Mouse (Mus musculus) hindbrain, embryonic 12.5 days (tissue): Measurements from ENCODE around the gene Gpc6. TPM values are rescaled to one million over a fixed set of nuclear protein-coding genes. Genes with fewer than 3 reads are reported as not detected.

Source experiments
- ATAC-seq: fragments of 200-750 bp; cut with Nextera tagmentation; 2 replicates; pipeline ENCODE4 v1.8.0; 2017; ENCODE audit warnings: moderate TSS enrichment; ENCODE audit not compliant: low FRiP score
- H3K27ac ChIP-seq: fragments of 300-500 bp; sonication (generic); 2 replicates; pipeline ENCODE4 v1.5.1; 2016; ENCODE audit warnings: mild to moderate bottlenecking
- H3K27me3 ChIP-seq: fragments of 300-500 bp; sonication (generic); 2 replicates; pipeline ENCODE4 v1.6.1; 2016; ENCODE audit warnings: mild to moderate bottlenecking
- H3K36me3 ChIP-seq: fragments of 300-500 bp; sonication (generic); 2 replicates; pipeline ENCODE4 v1.6.1; 2016; ENCODE audit warnings: mild to moderate bottlenecking
- H3K4me1 ChIP-seq: fragments of 300-500 bp; sonication (generic); 2 replicates; pipeline ENCODE4 v1.6.1; 2016
- H3K4me2 ChIP-seq: fragments of 300-500 bp; sonication (generic); replicated peaks from 2 replicates; pipeline ENCODE4 v1.6.1; 2016; ENCODE audit warnings: mild to moderate bottlenecking
- H3K4me3 ChIP-seq: fragments of 300-500 bp; sonication (generic); 2 replicates; pipeline ENCODE4 v1.5.1; 2016; ENCODE audit warnings: mild to moderate bottlenecking
- H3K9ac ChIP-seq: fragments of 300-500 bp; sonication (generic); 2 replicates; pipeline ENCODE4 v1.6.1; 2016; ENCODE audit warnings: mild to moderate bottlenecking, moderate library complexity
- H3K9me3 ChIP-seq: fragments of 300-500 bp; sonication (generic); replicated peaks from 2 replicates; pipeline ENCODE4 v1.6.1; 2016; ENCODE audit warnings: mild to moderate bottlenecking
- WGBS: fragments of 180-500 bp; shearing (Covaris S2); methylation state at CpG from one replicate; pipeline ENCODE4 v1.1.7; 2016; 5-methylcytosine and 5-hydroxymethylcytosine counted together
- polyA plus RNA-seq: library from polyadenylated mRNA; unstranded; fragments of >200 nt; fragmentation: Nextera tagmentation; extraction: Ambion mirVana; gene quantifications from 2 replicates; pipeline ENCODE4 v1.2.1, GENCODE M21; 2016

Gpc6 gene
- polyA plus RNA-seq, 1 experiment from 2014 or later = 35.0 TPM

DNA sequence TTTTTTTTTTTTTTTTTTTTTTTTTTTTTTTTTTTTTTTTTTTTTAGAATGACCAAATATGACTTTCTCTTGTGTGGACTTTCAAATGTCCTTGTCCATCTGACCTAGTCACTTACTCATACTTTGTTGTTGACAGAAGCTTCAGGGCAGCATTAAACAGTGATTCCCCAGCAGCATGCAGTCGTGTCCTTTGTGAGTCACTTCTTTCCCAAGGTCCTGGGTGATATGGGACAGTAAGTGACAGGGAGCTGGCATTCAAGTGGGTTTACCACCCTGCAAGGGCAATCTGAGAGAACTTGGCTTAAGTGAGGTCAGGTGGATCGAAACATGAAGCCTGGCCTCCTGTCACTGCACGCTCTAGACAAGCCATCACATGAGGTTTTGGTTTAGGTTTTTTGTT lies 754.8 kb downstream of the Gpc6 start:
- H3K4me2 ChIP-seq = no peak overlapping the region
- no peak overlapping the region for H3K27ac ChIP-seq
- no peaks in the 10 kb centered on the region for H3K36me3 ChIP-seq
- H3K27me3 ChIP-seq = no peaks in the 10 kb centered on the region
- no peak overlapping the region for H3K4me3 ChIP-seq
- peaks cover 7% of the 10 kb centered on the region; the same call in 1 of the 2 replicates for H3K4me1 ChIP-seq
- WGBS = 86% methylated on average over 3 of the region's 3 CpGs
- no peaks in the 10 kb centered on the region for H3K9me3 ChIP-seq
- H3K9ac ChIP-seq = no peak overlapping the region
- ATAC-seq = no peak

DNA sequence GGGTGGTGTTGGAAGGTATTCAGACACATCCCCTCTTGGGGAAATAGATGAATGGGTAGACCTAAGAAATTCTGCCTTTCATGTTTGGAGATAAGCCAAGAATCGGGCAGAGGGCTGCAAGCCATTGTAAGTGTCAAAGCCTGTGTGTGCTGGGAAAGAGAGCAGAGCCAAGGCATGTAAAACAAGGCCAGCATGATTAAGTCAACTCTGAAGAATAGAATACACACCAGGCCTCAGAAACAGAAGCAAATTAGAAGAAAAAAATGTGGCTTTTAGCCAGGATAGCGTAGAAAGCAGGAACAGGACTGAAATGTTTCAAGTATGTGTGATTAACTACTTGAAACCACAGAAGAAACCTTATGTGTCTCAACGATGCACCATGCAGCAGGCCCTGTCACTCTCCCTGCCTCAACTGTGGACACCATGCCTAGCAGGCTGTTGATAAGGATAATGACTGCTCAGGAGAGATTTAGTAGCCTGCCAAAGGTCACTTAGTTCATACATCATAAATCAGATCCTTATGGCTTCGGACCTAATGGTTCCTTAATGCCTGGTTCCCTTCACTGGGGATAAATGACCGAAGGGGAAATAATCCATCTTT lies 756.3 kb downstream of the Gpc6 start:
- H3K4me2 ChIP-seq = no peak overlapping the region
- ATAC-seq = 0 out of 2 replicates have a peak, but pooled peaks have one; percentile 61
- WGBS = 60% methylated on average over 5 of the region's 5 CpGs
- H3K4me1 ChIP-seq = peaks cover 7% of the 10 kb centered on the region; the same call in 1 of the 2 replicates
- no peak overlapping the region for H3K9ac ChIP-seq
- no peaks in the 10 kb centered on the region for H3K9me3 ChIP-seq
- 0 out of 2 replicates have a peak overlapping the region, but pooled peaks have one; percentile 2 for H3K27ac ChIP-seq
- no peaks in the 10 kb centered on the region for H3K27me3 ChIP-seq
- no peak overlapping the region for H3K4me3 ChIP-seq
- no peaks in the 10 kb centered on the region for H3K36me3 ChIP-seq

DNA sequence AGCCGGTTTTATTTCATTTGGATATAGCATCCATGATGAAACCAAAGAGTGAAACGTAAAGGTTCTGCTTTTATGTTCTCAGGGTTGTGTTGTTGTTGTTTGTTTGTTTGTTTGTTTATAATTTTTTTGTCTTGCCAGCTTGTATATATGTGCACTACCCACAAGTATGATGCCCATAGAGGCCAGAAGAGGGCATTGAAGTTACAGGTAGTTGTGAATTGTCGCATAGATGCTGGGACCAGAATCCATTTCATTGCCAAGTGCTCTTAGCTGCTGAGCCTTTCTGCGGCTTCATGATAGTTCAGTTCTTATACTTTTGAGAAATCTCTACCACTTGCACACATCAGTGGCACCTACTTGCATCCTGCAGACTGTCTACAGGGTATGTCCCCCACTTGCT lies 758.0 kb downstream of the Gpc6 start:
- H3K27me3 ChIP-seq = no peaks in the 10 kb centered on the region
- no peaks in the 10 kb centered on the region for H3K9me3 ChIP-seq
- H3K4me3 ChIP-seq = no peak overlapping the region
- H3K4me1 ChIP-seq = peaks cover 7% of the 10 kb centered on the region; the same call in 1 of the 2 replicates
- 95% methylated on average over 4 of the region's 4 CpGs for WGBS
- no peak for ATAC-seq
- H3K27ac ChIP-seq = no peak overlapping the region
- no peak overlapping the region for H3K9ac ChIP-seq
- no peak overlapping the region for H3K4me2 ChIP-seq
- no peaks in the 10 kb centered on the region for H3K36me3 ChIP-seq

DNA sequence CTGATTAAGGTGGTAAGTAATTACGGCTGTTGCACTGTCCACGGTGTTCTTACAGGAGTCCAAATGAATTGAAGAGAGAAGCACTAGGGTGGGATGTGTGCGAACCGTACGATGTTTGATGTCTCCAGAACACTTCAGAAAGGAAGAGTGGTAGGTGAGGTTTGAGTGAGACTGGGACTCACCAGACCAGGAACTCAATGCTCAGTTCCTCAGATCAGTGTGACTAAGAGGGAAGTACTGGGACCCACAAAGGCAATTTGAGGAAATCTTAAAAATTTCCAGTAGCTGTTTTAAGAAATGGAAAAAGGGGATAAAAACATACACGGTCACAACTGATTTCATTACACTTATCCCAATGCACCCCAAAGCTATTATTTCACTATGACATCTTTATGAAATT lies 764.7 kb downstream of the Gpc6 start:
- Histone ChIP-seq H3K9ac (no peak overlapping the region), H3K4me1 (0 out of 2 replicates have a peak, but pooled peaks cover 3% of the 10 kb centered on the region), H3K36me3 (no peaks in the 10 kb centered on the region), H3K4me2 (no peak overlapping the region), H3K27ac (no peak overlapping the region), H3K9me3 (no peaks in the 10 kb centered on the region), H3K27me3 (no peaks in the 10 kb centered on the region), H3K4me3 (no peak overlapping the region)
- ATAC-seq = no peak
- 93% methylated on average over 6 of the region's 6 CpGs for WGBS

DNA sequence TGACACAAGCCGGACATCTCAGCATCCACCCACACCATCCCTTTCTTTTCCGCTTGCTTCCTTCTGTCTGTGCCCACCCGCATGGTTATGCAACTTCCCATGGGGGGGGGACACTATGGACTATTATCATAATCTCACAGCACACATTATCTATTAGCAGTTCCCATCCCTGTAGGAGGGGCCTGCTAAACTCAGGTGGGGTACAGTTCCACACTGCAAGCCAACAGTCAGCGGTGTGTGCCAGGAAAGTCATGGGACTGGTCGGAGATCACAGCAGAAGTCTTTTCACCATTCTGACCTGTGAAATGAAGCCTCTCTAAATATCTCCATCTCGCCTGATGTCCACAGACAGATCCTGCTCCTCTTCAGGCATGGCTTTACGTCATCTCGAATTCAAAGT lies 770.5 kb downstream of the Gpc6 start:
- Histone ChIP-seq H3K4me3 (no peak overlapping the region), H3K9me3 (no peaks in the 10 kb centered on the region), H3K36me3 (no peaks in the 10 kb centered on the region), H3K9ac (no peak overlapping the region), H3K4me2 (no peak overlapping the region), H3K27me3 (no peaks in the 10 kb centered on the region), H3K27ac (no peak overlapping the region), H3K4me1 (no peaks in the 10 kb centered on the region)
- 0 out of 2 replicates have a peak, but pooled peaks have one; percentile 26 for ATAC-seq
- 89% methylated on average over 8 of the region's 8 CpGs for WGBS

DNA sequence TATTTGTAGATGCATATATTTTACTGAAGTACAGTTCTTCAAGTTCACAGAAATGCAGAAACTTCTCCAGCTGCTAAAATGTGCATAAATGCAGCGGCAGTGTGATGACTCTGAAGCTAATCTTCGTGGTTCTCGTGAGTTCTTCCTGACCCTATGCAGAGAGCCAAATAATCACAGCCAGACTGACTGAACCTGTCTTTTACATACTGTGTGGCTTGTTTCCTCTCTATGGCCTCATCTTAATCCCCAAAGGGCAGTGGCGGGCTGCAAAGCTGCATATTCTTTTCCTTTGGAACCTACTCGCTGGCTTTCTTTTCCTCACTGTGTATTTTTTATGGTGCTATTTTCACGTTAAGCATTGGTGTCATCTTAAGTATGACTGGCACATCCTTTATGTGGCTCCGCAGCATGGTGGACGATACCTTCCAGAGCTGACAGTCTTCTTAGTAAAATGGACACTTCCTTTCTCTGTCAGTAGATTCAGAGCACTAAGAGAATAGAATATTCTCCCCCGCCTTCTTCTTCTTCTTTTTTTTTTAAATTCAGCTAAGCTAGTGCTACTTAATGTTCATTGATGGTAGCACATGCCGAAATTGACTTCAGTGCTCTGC lies 775.7 kb downstream of the Gpc6 start:
- Histone ChIP-seq H3K9me3 (no peaks in the 10 kb centered on the region), H3K27ac (no peak overlapping the region), H3K4me2 (no peak overlapping the region), H3K36me3 (no peaks in the 10 kb centered on the region), H3K4me1 (0 out of 2 replicates have a peak, but pooled peaks cover 2% of the 10 kb centered on the region), H3K9ac (no peak overlapping the region), H3K4me3 (no peak overlapping the region), H3K27me3 (no peaks in the 10 kb centered on the region)
- ATAC-seq = no peak
- WGBS = 76% methylated on average over 10 of the region's 10 CpGs

DNA sequence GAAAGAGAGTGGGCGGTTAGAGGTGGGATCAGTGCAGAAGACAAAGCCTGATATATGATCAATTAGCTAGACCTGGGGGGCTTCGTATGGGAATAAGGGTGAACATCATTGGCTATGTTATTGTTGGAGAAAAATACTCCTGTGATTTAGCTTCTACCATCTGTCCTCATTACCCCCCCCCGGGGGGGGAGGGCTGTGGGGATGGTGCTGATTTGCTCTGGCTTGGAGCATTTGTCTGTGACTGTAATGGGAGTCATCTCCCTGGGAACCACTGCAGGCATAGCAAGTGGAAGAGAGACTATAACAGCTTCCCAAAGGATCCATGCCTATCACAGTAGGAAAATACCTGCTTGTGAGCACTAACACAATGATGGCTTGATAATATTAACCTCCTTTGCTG lies 783.7 kb downstream of the Gpc6 start:
- Histone ChIP-seq H3K4me3 (no peak overlapping the region), H3K9me3 (no peaks in the 10 kb centered on the region), H3K36me3 (no peaks in the 10 kb centered on the region), H3K4me1 (no peaks in the 10 kb centered on the region), H3K27ac (no peak overlapping the region), H3K4me2 (no peak overlapping the region), H3K9ac (no peak overlapping the region), H3K27me3 (no peaks in the 10 kb centered on the region)
- WGBS = 73% methylated on average over 3 of the region's 3 CpGs
- no peak for ATAC-seq

DNA sequence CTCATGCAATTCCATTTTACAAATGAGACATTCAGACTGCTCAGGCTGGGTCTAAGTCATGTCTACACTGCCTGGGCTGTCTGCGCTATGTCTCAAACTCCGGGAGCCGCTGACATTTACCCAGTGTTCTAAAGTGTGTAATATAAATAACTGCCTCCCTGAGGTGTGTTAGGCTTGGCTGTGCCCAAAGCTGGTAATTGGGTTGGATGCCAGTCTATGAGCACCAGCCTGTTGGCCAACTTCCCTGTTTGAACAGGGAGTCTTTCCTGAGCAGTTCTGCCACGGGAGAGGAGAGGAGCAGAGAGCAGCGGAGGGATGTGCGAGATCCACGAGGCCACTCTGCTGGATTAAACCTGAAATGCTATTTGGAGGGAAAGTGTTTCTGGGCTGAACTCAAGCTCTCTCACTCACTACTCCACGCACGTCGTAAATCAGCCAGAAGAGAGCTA lies 785.4 kb downstream of the Gpc6 start:
- 78% methylated on average over 10 of the region's 10 CpGs for WGBS
- Histone ChIP-seq H3K9ac (no peak overlapping the region), H3K4me2 (no peak overlapping the region), H3K4me3 (no peak overlapping the region), H3K4me1 (peaks cover 3% of the 10 kb centered on the region; the same call in 1 of the 2 replicates), H3K27ac (no peak overlapping the region), H3K36me3 (no peaks in the 10 kb centered on the region), H3K9me3 (no peaks in the 10 kb centered on the region), H3K27me3 (no peaks in the 10 kb centered on the region)
- no peak for ATAC-seq

DNA sequence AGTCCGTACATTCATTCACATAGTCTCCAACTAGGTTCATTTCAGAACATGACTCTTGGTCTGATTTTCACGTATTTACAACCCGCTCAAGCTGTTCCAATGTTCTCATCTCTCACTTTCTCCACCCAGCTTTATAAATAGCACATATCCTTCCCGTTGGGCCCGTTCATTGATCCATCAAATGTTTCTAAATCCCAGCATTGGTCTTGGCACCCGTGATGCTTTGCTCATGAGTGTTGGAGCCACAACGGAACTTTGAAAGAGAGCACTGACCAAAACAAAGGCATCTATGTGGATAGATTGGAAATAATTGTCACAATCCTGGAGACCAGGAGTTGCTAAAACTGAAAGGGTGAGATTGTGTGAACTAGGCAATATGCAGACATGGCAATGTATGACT lies 787.2 kb downstream of the Gpc6 start:
- no peak overlapping the region for H3K27ac ChIP-seq
- H3K9ac ChIP-seq = no peak overlapping the region
- no peak overlapping the region for H3K4me2 ChIP-seq
- H3K9me3 ChIP-seq = no peaks in the 10 kb centered on the region
- no peak overlapping the region for H3K4me3 ChIP-seq
- H3K4me1 ChIP-seq = peaks cover 3% of the 10 kb centered on the region; the same call in 1 of the 2 replicates
- H3K36me3 ChIP-seq = no peaks in the 10 kb centered on the region
- 94% methylated on average over 7 of the region's 7 CpGs for WGBS
- H3K27me3 ChIP-seq = no peaks in the 10 kb centered on the region
- no peak for ATAC-seq

DNA sequence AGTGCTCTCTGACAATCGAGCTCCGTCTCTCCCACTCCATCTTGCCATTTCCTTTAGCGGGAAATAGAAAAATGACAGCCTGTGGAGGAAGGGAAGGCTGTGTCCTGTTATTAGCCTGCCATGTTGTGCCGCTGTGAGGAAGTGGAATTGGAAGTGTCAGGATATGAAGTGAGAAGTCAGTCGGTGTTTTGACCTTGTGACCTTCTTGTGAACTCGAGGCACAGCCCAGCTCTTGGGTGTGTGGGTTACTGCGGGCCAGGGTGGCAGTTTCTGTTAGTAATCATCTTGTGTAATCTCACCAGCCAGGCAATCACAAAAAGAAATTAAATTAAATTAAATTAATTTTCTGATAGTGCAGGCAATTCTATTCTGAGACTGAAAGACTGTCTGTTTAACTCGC lies 789.0 kb downstream of the Gpc6 start:
- Histone ChIP-seq H3K9ac (no peak overlapping the region), H3K4me3 (no peak overlapping the region), H3K4me2 (no peak overlapping the region), H3K9me3 (no peaks in the 10 kb centered on the region), H3K4me1 (peaks cover 3% of the 10 kb centered on the region; the same call in 1 of the 2 replicates), H3K36me3 (no peaks in the 10 kb centered on the region), H3K27ac (no peak overlapping the region), H3K27me3 (no peaks in the 10 kb centered on the region)
- ATAC-seq = no peak
- WGBS = 62% methylated on average over 8 of the region's 8 CpGs

DNA sequence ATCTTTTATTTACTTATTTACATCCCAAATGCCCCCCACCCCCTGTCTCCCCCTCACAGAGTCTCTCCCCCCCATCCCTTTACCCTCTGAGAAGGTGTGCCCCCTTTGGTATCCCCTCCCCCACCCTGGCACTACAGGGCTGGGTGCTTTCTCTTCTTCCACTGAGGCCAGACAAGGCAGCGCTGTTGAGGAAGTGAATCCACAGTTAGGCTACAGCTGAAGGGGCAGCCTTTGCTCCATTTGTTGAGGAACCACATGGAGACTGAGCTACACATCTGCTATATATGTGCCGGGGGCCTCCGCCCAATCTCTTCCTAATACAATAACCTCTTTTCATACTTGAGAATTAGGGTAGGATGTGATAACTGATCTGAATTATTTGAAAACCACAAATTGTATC lies 791.2 kb downstream of the Gpc6 start:
- WGBS = 98% methylated on average over 3 of the region's 3 CpGs
- Histone ChIP-seq H3K27ac (no peak overlapping the region), H3K9me3 (no peaks in the 10 kb centered on the region), H3K9ac (no peak overlapping the region), H3K27me3 (no peaks in the 10 kb centered on the region), H3K36me3 (no peaks in the 10 kb centered on the region), H3K4me3 (no peak overlapping the region), H3K4me2 (no peak overlapping the region), H3K4me1 (peaks cover 3% of the 10 kb centered on the region; the same call in 1 of the 2 replicates)
- ATAC-seq = no peak

DNA sequence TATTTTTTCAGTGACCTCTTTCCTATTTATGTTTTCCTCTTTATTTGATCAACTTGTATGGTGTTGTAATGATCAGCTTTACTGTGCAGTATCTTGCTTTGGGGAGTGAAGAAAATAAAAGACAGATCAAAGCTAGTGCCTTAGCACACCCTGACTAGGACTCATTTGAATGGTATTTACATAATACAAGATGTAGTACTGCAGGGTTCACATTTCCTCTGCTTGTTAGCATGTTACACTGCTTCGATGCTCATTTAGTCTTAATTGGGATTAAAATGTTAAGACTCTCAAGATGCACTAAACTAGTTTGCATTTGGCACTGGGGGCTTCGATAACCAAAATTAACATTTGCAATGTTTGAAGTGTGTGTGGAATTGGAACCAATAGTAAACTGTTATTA lies 803.6 kb downstream of the Gpc6 start:
- H3K27me3 ChIP-seq = no peaks in the 10 kb centered on the region
- H3K27ac ChIP-seq = no peak overlapping the region
- H3K4me2 ChIP-seq = no peak overlapping the region
- H3K9me3 ChIP-seq = no peaks in the 10 kb centered on the region
- H3K4me3 ChIP-seq = no peak overlapping the region
- 0 out of 2 replicates have a peak, but pooled peaks cover 3% of the 10 kb centered on the region for H3K4me1 ChIP-seq
- no peak overlapping the region for H3K9ac ChIP-seq
- no peak for ATAC-seq
- no peaks in the 10 kb centered on the region for H3K36me3 ChIP-seq
- WGBS = 94% methylated on average over 2 of the region's 2 CpGs

DNA sequence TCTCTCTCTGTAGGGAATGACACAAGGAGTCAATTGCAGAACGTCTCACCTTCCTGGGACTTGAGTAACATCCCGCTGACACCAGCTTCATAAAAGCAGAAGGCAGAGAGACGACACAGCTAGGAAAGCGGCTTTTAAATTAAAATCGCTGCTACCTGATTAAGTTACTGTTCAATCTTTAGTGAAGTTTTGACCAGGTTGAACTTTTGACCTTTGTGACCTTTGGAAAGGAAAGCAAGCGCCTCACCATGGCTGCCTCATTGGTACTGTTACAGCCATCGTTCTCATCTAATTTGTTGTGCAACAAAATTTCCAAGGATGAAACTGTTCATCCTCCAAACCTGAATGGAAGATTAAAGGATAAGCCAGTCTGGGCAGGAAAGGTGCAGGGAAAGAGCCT lies 830.1 kb downstream of the Gpc6 start:
- WGBS = 77% methylated on average over 7 of the region's 7 CpGs

More for the DNA sequence above, 830.1 kb downstream of the Gpc6 start:
- H3K4me1 ChIP-seq = peaks cover 5% of the 10 kb centered on the region; the same call in 1 of the 2 replicates
- H3K36me3 ChIP-seq = no peaks in the 10 kb centered on the region
- no peak overlapping the region for H3K4me2 ChIP-seq
- no peak for ATAC-seq
- H3K27me3 ChIP-seq = no peaks in the 10 kb centered on the region
- H3K27ac ChIP-seq = no peak overlapping the region
- H3K4me3 ChIP-seq = no peak overlapping the region
- H3K9me3 ChIP-seq = peaks cover 4% of the 10 kb centered on the region; the same call in 1 of the 2 replicates
- H3K9ac ChIP-seq = no peak overlapping the region
